Mouse (Mus musculus) WW6 (cell line): Measurements from ENCODE around the gene Ift81.
A peak's percentile ranks its signal among the peaks of the same experiment; 100 is the strongest.
"Not testable (repeated sequence)": the region's sequence is repeated elsewhere in the genome, so short reads cannot be mapped to it uniquely, and the experiment has no call there.

Experiments
- DNase-seq: peaks from one replicate; pipeline ENCODE4 v3.0.0-alpha.2; 2013; ENCODE audit warnings: low read depth, low spot score

Gene Ift81

DNA sequence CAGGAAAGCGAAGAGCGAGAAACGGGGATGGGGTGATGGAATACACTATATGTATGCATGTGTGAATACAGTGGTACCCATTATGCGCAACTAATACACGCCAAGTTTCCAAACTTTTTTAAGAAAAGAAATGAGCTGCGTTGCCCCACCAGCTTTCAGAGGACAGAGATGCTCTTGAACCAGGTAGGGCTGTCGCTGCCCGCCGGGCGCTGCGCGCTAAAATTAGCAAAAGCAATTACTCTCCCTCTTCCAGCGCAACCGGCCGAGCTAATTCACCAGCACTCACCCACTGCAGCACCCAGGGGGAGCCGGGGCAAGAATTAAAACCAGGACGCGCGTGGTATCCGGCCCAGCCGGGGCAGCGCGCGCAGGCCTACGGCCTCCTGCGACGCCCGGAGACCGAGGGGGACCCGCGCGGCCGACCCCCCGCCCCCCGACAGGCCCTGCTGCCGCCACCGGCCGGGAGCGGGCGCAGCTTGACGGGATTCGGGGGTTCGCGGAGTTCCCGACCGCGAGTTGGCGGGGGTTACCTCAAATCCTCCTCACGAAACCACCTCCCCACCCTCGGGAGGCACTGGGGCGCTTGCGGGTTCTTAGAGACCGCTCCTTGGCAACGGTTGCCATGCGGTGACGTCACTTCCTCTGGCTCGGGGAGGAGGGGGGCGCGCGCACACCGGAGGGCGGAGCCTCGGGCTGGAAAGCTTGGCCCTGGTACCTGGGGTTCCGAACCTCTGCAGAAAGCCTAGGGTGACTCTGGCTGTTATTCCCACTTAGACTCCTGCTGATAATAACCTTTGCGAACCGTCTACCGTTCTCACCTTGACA lies at the start of gene Ift81:
Ift81 (minus strand) TSS at position 611 of the 825 bp plus-strand sequence.
- peak; percentile 83 for DNase-seq

GRCm38 (mm10) chr5:122662501-122662900 lies 48.2 kb upstream of the Ift81 start:
- no peak for DNase-seq

GRCm38 (mm10) chr5:122656808-122657207 lies 42.5 kb upstream of the Ift81 start:
- DNase-seq, result no peak

DNA sequence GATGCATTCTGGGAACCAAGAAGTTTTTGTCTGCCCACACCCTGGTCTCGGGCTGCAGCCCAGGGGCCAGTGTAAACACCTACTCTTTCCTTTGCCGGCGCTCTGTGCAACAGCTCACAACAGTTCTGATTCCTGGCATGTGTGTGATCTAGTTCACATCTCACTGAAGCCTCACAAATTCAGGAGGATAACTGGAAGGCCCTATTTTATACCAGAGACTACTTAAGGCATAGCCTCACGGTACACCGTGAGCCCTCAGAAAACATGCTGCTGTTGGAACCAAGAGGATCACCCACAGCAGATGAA lies 39.9 kb upstream of the Ift81 start:
- DNase-seq, result no peak

DNA sequence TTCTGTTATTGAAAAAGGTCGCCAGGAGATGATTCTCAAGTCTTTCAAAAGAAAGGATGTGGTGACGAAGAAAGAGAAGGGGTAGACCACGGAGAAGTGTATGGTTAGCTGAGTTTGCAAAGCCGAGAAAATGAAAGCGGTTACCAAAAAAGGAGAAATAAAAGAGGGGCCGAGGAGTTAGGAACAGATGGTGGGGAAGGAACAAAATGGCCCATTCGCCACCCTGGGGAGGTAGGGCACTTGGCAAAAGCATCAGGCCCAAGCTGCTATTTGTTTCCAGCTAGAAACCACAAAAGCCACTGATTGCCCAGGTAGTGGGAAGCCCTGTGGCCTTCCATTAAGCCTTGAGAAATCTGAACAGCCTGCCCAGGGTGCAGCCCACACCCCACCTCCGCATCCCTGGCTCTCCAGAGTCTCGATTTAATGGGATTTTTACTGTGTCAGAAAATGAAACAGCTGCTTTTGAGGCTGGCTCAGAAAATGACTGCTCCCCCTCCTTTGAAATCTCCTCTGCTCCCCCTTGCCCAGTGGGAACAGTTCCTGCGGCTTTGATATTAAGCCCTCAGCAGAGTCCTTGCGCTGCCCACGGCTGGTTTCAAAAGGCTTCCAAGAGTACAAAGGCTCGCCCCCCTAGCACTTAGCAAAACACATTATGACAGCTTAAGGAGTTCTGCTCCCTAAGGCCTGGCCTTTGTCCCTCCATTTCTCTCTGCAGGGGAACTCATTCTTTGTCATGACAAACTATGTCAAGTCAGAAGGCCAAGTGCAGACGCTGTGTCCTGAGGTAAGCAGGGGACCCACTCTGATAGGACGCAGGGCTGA lies 39.3 kb upstream of the Ift81 start:
- DNase-seq, result no peak

- DNase-seq, result no peak
Measured at GRCm38 (mm10) chr5:122653112-122653445, 38.8 kb upstream of the Ift81 start.

DNA sequence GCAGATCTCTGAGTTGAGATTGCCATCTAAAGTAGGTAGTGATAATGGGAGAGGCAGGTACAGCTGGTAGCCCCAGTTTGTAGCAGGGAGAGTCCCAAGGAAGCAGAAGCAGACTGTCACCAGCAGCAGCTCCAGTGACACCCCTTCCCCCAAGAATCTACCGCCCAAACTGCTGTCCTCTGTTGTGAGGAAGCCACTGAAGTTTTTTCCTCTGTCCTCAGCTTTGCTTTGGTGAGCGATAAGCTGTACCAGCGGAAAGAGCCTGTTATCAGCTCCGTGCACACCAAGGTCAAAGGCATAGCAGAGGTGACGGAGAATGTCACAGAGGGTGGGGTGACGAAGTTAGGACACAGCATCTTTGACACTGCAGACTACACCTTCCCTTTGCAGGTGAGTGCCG lies 38.2 kb upstream of the Ift81 start:
- DNase-seq, result no peak

GRCm38 (mm10) chr5:122650100-122650499 lies 35.8 kb upstream of the Ift81 start:
- no peak for DNase-seq

DNA sequence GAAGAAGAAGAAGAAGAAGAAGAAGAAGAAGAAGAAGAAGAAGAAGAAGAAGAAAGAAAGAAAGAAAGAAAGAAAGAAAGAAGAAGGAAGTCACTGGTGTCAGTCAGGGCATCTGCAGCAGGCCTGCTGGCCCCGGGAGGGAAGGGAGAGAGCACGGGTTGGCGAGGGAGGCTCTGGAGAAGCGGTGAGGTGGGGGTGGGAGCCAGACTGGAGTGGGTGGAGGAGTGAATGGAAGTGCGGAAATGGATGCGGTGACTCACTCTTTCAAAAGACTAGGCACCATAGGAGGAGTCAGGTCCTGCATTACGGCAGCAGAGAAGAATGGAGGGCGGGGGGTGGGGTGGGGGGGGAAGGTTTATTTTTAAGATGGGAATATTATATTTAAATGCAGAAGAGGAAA lies 34.9 kb upstream of the Ift81 start:
- DNase-seq, result no peak

DNA sequence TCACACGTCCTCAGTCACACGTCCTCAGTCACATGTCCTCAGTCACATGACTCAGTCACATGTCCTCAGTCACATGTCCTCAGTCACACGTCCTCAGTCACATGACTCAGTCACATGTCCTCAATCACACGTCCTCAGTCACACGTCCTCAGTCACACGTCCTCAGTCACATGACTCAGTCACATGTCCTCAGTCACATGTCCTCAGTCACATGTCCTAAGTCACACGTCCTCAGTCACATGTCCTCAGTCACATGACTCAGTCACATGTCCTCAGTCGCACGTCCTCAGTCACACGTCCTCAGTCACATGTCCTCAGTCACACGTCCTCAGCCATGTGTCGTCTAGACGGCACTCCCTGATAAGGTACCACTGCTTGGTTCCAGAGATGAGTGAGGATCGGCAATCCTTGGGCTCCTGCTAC lies 33.6 kb upstream of the Ift81 start:
- DNase-seq, result not testable (repeated sequence)

GRCm38 (mm10) chr5:122647256-122647924 lies 33.1 kb upstream of the Ift81 start:
- no peak for DNase-seq

DNA sequence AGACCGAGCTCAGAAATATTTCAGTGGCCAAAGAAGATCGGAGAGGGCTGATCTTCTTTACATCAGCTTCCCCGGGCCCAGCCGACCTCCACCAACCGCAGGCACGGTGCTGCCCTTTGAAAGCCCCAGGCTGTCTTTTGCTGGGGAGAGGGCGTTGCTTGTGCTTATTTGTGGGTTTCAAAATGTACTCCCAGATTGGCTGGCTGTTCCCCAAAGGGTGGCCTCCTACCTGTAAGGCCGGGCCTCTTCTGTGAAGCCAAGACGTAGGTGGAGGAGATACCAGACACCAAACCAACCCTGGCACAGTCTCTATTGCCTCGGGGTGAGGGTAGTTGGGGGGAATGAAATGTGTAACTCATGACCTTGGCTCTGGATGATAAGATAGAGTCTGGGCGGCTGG lies 31.7 kb upstream of the Ift81 start:
- DNase-seq, result no peak

- DNase-seq, result no peak
Measured at GRCm38 (mm10) chr5:122645290-122645689, 31.0 kb upstream of the Ift81 start.

GRCm38 (mm10) chr5:122644111-122644607 lies 29.8 kb upstream of the Ift81 start:
- no peak for DNase-seq

DNA sequence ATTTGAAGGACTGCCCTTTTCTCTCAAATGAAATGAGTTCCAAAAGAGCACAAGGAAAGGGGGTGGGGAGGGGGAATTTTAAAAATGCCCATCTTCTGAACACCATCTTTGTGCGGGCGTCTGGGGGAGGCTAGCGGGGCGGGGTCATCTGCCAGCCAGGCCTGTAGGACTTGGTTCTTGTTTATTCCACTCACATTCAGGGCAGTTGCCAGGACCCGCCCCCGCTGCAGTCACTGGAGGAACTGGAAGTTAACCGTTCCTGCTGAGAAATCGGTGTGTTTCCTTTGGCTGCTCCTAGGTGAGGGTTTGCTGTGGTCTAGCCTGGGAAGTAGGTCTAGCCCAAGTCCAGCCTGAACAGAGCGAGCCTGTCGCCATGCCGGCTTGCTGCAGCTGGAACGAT lies 29.4 kb upstream of the Ift81 start, which contains the start of gene P2rx7:
P2rx7 (plus strand) TSS at position 211 of the 400 bp plus-strand sequence.
- no peak for DNase-seq

DNA sequence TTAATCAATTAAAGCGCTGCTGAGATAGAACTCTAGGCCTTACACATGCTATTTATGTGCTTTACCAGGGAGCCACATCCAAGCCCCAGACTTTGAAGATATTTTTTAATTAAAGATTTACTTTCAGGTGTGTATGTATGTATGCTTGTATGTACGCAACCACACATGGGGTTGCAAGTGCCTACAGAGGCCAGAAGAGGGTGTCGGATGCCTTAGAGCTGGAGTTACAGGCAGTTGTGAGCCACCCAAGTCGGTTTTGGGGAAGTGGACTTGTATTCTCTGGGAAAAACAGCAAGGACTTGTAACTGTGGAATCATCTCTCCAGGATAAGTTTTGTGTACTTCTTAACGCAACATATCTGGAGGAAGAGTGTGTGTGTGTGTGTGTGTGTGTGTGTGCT lies 25.7 kb upstream of the Ift81 start:
- no peak for DNase-seq

DNA sequence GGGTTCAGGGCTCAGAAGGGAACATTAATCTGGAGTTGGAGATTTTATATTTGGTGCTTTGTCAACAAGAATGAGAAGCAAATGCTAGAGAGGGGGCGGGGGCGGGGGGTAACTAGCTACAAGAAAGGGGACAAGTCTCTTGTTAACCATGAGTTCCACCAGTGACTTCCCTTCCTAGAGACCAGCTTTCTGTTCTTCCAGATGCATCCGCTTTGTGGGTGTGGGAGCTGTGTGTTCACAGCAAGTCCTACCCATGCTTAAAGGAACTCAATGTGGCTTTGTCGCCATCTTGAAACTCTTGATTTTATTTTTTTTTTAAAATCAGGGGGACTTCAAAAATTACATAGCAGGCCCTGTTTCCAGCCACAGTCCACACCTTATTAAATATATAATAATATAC lies 25.2 kb upstream of the Ift81 start:
- no peak for DNase-seq

GRCm38 (mm10) chr5:122638296-122638695 lies 24.0 kb upstream of the Ift81 start:
- no peak for DNase-seq

GRCm38 (mm10) chr5:122636958-122637357 lies 22.6 kb upstream of the Ift81 start:
- DNase-seq, result peak; percentile 42

DNA sequence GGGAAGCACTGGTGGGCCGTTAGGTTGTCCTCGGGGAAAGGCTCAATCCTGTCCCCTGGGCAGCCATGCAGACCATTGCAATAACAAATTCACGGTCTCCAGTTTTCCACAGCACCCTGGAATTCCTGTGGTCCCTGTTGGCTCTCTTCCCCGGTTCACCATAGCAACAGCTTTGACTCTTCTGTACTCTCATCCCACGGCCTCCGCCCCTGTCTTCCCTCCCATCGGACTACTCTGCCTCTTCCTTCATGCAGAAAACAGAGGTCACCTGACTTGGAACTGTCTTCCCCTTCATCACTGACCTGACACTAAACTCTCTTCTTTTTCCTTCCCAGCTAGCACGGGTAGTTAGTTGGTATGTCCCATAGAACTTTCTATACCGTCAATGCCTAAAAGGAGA lies 22.0 kb upstream of the Ift81 start:
- DNase-seq, result no peak

GRCm38 (mm10) chr5:122635228-122635627 lies 20.9 kb upstream of the Ift81 start:
- no peak for DNase-seq

GRCm38 (mm10) chr5:122627243-122627642 lies 12.9 kb upstream of the Ift81 start:
- peak; percentile 58 for DNase-seq
